In the genomic region with DNA sequence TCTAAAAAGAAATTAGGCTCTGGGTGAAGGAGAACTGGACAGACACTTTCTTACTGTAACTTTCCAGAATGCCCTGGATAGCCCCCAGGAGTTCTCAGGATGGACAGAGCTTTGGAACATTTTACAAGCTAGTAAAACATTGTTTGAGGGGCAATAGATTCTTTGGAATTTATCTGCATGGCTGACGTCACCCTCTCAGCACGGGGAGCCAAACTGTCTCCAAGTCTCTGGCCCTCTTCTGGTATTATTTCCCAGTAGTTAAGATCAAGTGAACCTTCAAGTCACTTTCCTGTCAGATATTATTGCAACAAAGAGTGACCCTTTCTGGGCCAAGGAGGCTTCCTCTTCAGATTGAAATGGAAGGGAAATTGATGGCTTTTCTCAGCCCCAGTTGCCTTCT, we compare ENCODE assay signal across 11 mouse cellular contexts.
A peak's percentile ranks its signal among the peaks of the same experiment; 100 is the strongest.
DNase-seq lines count a peak whose midpoint lies in the region; ATAC-seq and TF ChIP-seq lines count a peak whose summit lies in the region.
"Had no signal": no experiment of that assay in that cellular context is flagged by ENCODE, and none has a peak within 500 bp of the region (broad histone marks: within the 10 kb centered on the region; RNA-seq: fewer than 3 reads in every experiment).

No protein-coding gene starts in this region.

- no peaks in the 10 kb centered on the region for H3K9me3 ChIP-seq in liver, embryonic 16.5 days (replicated peaks; ENCODE audit: control insufficient read depth, low read length)
- no peaks in the 10 kb centered on the region for H3K9me3 ChIP-seq in heart, embryonic 12.5 days (replicated peaks)

- no peak for TF ChIP-seq CTCF in kidney, adult 2 months (conservative IDR thresholded peaks at IDR 0.05; ENCODE audit: insufficient read depth, insufficient read length, low read depth, low read length)

- no peaks in the 10 kb centered on the region for H3K36me3 ChIP-seq in liver, embryonic 16.5 days (ENCODE audit: control insufficient read depth, insufficient read depth)
- H3K36me3 ChIP-seq in heart, embryonic 12.5 days, result no peaks in the 10 kb centered on the region
- H3K36me3 ChIP-seq in kidney, adult 2 months (ENCODE audit: control insufficient read depth, insufficient read depth, low read length), result no peaks in the 10 kb centered on the region

- H3K4me1 ChIP-seq in liver, embryonic 16.5 days (ENCODE audit: control insufficient read depth, low read depth, low read length), result no peaks in the 10 kb centered on the region
- peaks cover 36% of the 10 kb centered on the region for H3K4me1 ChIP-seq in heart, embryonic 12.5 days (replicated peaks)
- no peaks in the 10 kb centered on the region for H3K4me1 ChIP-seq in kidney, adult 2 months (ENCODE audit: control insufficient read depth, insufficient read depth, low read length)

- H3K27me3 ChIP-seq in liver, embryonic 16.5 days (ENCODE audit: control insufficient read depth, insufficient read depth, low read depth, low read length), result peaks cover 2% of the 10 kb centered on the region; the same call in 1 of the 2 replicates
- H3K27me3 ChIP-seq in heart, embryonic 12.5 days (replicated peaks), result no peaks in the 10 kb centered on the region
- H3K27me3 ChIP-seq in kidney, adult 2 months (replicated peaks; ENCODE audit: control insufficient read depth, insufficient read depth, low read length), result no peaks in the 10 kb centered on the region

- TF ChIP-seq POLR2A in kidney, adult 2 months (IDR thresholded peaks at IDR 0.05; ENCODE audit: low read depth, low read length), result no peak

- WGBS in liver, embryonic 16.5 days (ENCODE audit: insufficient replicate concordance), result 32% methylated on average over 2 of the region's 2 CpGs
- 19% methylated on average over 2 of the region's 2 CpGs for WGBS in heart, embryonic 12.5 days
- 22% methylated on average over 2 of the region's 2 CpGs for WGBS in kidney, adult 2 months

- H3K4me2 ChIP-seq in liver, embryonic 16.5 days (ENCODE audit: low read depth, low read length), result no peak overlapping the region
- H3K4me2 ChIP-seq in heart, embryonic 12.5 days, result no peak overlapping the region

- no peak overlapping the region for H3K9ac ChIP-seq in liver, embryonic 16.5 days (ENCODE audit: low read depth, low read length)
- no peak overlapping the region for H3K9ac ChIP-seq in heart, embryonic 12.5 days

- H3K4me3 ChIP-seq in liver, embryonic 16.5 days (ENCODE audit: low read depth, low read length), result no peak overlapping the region
- no peak overlapping the region for H3K4me3 ChIP-seq in heart, embryonic 12.5 days
- H3K4me3 ChIP-seq in kidney, adult 2 months (ENCODE audit: insufficient read depth, low read depth, low read length), result no peak overlapping the region

- no peak overlapping the region for H3K27ac ChIP-seq in liver, embryonic 16.5 days (ENCODE audit: low read length)
- peak overlapping the region; percentile 48 for H3K27ac ChIP-seq in heart, embryonic 12.5 days (ENCODE audit: poor library complexity, severe bottlenecking)
- no peak overlapping the region for H3K27ac ChIP-seq in kidney, adult 2 months (ENCODE audit: insufficient read depth, low read depth, low read length)
- H3K27ac ChIP-seq: macrophage had no signal

- DNase-seq in liver, result no peak
- DNase-seq in kidney, adult 2 months, result peak; percentile 46
- peak; percentile 51 for DNase-seq in lung, postnatal 10 days
- DNase-seq in thymus, postnatal 25 days, result no peak
- DNase-seq: cerebellum, adult 11 months; left cerebral cortex, postnatal 4 days; midbrain, embryonic 14.5 days had no signal

- ATAC-seq in liver, embryonic 16.5 days (ENCODE audit: low read depth), result peak; percentile 32; the same call in 1 of the 2 replicates
- ATAC-seq in heart, embryonic 12.5 days (ENCODE audit: insufficient number of reproducible peaks, low FRiP score), result peak; percentile 51
- ATAC-seq in cerebellum, adult (ENCODE audit: insufficient number of reproducible peaks, low FRiP score, low TSS enrichment), result no peak

Comparison
In these comparisons a context has a peak if more than half of its experiments do, and no peak if none do; other contexts are left out.
1. DNase-seq: peak in kidney, adult 2 months (single experiment) and lung, postnatal 10 days (single experiment); none in liver (single experiment) and thymus, postnatal 25 days (single experiment).